Mouse (Mus musculus) spleen, postnatal 10 days (tissue): ENCODE data around the gene Drosha.
"Not testable (repeated sequence)": the region's sequence is repeated elsewhere in the genome, so short reads cannot be mapped to it uniquely, and the experiment has no call there.

Source experiments
- DNase-seq, 2 experiments: peaks; one replicate each; pipeline ENCODE4 v3.0.0; 2021 to 2022; ENCODE audit warnings: low spot score in 2 of 2

Gene Drosha

DNA sequence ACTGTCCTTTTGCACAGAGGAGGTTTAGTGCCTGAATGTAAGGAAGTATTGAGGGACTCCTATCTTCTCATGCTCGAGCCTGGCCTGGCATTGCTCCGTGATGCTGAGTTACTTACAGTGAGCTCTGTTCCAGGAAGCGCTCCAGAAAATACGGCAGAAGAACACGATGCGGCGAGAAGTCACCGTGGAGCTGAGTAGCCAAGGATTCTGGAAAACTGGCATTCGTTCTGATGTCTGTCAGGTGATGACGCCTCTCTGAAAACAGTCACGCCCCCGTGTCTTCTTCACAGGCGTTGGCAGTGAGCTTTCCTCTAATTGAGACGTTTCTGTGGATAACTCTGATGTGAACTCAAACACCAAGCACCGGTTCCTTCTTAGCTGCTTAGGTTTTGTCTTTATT, 60.2 kb downstream of the Drosha start:
- DNase-seq = no peak

DNA sequence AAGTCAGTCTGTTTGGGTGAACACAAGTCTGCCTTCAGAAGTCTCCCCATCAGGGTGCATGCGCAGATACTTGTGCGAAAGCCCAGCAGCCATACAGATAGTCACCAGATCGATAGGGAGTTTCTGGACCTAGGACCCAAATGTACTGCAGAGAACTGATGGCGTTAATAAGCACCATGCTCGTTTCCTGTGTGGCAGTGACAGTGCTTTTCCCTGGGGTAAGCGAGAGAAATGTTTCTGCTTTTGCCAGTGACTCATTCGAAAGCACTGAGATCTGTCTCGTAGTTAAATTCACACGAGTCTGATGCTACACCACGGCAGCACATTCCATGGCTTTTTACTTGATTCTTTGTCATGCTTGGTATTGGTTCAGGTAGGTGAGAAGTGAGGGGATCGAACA, 60.7 kb downstream of the Drosha start:
- DNase-seq = no peak

GRCm38 (mm10) chr15:12887206-12887605, 62.6 kb downstream of the Drosha start:
- DNase-seq = no peak

DNA sequence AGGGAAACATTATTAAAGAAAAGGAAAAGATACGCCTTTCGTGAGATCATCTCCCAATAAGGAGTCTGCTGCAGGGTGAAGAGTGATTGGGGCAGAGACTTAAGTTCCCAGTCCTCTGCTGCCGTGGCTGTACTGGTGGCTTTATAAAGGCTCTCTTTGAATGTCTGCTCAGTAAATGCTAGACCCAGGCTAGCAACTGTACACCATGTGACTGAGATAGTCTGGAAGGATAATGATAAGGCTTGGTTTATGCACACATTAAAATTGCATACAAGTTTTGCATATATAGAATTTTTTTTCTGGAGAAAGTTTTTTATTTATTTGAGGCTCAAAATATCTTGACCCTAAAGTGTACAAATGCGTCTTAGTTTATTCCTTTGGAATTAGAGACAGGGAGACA, 63.7 kb downstream of the Drosha start:
- no peak for DNase-seq

GRCm38 (mm10) chr15:12889909-12890308, 65.3 kb downstream of the Drosha start:
- no peak for DNase-seq

DNA sequence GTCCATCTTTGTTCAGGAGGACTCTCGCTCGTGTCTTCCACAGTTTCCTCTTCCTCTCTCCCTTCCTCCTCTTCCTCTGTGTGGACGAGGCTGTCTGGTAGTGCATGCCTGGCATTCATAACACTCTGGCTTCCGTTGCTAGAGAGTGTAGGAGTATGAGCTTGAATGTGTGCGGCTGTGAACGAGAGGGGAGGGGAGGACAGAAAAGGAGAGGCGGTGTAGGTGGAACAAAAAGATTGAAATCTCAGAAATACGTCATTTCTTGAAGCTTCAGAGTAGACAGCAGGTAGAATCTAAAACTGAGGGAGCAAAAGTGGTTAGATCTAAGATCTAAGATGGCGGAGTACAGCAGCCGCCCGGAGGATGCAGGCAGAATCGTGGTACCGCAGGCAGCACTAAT, 70.8 kb downstream of the Drosha start:
- DNase-seq = no peak

DNA sequence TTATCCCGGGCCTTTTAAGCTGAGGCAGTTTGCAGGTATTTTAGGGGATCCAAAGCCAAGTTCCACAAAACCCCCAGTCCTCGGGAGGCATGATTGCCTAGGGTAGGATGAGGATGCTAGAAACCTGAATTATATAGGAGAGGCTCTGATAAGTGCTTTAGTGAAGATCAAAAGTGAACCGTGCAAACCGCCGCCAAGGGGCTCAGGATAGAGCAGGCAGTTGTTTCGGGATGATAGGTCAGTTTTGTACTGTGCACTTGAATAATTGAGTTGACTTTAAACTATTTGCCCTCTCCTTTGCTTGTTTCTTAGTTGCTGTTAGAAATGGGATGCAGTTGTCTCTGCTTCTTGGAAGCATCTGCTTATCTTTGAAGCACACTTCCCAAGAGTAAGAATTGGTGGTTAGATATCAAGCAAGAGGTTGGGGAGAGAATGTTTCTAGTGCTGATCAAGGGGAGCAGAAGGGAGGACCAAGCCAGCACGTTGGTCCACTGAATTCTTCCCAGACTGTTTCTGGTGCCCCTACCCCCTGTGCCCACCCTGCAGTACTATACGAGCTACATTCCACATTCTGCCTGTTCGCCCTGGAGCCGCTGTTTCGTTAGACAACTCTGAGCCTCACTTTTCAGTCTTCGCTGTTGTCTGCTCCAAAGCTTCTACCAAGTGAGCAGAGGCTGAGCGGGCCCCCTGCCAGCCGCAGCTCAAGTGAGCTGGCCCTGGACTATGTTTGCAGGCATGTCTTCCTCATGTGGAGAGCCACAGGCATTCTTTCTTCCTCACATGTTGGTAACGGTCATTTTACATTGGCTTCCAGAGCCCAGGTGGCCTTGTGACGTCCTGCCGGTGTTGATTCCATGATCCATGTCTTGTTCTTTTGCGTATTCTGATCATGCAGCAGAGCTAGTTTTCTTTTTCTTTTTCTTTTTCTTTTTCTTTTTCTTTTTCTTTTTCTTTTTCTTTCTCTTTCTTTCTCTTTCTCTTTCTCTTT, 71.7 kb downstream of the Drosha start:
- peak in 1 of 2 experiments; percentile 29 for DNase-seq

- no peak for DNase-seq
These were observed 73.2 kb downstream of the Drosha start for GRCm38 (mm10) chr15:12897831-12898230.

DNA sequence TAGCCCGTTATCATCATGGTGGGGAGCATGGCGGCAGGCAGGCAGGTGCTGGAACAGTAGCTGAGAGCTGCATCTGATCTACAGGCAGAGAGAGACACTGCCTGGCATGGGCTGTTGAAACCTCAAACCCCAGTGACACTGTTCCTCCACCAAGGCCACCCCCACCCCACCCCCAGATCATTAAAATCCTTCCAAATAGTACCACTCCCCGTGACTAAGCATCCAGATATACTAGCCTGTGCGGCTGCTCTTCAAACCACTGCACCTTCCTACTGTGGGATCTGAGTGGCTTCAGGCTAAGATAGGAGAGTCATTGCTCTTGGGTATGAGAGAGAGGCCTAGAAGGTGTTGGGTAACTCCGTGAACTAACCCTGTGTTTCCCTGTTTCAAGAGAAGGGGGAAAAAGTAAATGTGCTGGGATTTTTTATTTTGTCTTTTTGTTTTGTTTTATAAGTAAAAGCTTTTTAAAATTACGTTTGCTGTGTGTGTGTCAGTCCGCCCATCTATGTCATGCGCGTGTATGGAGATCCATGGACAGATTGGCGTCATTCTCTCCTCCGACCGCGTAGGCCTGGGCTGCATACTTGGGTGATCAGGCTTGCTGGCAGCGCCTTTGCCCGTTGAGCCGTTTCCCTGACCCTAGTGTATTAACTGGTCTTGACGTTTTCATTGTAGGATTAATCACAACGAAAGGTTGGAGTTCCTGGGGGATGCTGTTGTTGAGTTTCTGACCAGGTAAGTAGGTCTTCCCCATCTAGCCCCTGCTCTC, 76.0 kb downstream of the Drosha start:
- DNase-seq = no peak

GRCm38 (mm10) chr15:12901197-12901570, 76.6 kb downstream of the Drosha start:
- no peak for DNase-seq

GRCm38 (mm10) chr15:12904442-12904841, 79.8 kb downstream of the Drosha start:
- no peak for DNase-seq

- no peak for DNase-seq
These were observed 83.5 kb downstream of the Drosha start for GRCm38 (mm10) chr15:12907962-12908719.

DNA sequence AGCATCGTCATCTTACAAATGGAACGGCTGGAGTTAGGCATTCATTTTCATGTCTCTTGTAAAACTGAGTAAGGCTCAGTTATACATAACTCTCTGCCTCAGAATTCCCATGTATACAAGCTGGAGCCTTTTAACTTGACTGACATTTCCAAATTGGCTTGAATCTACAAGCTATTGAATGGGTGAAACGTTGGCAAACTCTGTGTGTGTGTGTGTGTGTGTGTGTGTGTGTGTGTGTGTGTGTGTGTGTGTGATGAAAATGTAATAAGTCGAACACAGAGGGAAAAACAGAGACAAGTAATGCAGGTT, 84.1 kb downstream of the Drosha start:
- DNase-seq = no peak

DNA sequence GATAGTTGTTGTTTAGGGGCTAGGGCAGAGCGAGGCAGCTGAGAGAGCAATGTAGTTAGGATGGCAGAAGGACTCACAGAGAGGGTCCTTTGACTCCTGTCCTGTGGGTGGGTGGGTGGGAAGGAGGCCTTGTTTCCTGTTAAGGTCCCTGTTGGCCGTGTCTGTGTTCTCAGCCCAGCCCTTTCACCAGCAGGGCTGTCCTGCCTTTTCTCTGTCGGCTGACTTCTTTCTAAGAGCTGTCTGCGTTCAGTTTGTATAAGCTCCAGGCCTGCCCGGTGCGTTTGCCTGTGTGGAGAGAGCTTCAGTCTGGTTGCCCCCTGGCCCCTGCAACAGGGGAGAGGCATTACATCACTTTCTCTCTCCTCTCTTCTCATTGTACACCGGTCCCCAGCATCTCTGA, 84.6 kb downstream of the Drosha start:
- DNase-seq = no peak

DNA sequence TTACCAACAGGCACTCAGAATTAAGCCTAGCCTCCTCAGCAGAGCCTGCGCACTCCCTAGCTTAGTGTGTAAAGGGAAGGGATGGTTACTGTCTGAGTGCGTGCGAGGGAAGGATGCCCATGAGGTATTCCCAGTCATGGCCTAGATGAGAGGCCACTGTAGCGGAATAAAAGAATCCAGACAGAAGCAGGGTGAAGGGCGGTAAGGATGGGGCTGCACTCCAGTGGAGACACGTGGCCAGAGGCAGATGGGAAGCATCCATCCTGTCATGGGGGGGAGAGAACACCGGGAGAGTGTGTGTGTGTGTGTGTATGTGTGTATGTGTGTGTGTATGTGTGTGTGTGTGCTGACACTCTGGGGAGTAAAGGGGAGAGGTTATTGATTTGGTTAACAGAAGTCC, 86.5 kb downstream of the Drosha start:
- no peak for DNase-seq

GRCm38 (mm10) chr15:12916314-12916815, 91.8 kb downstream of the Drosha start:
- no peak for DNase-seq

GRCm38 (mm10) chr15:12919326-12919966, 94.8 kb downstream of the Drosha start:
- DNase-seq = not testable (repeated sequence)

GRCm38 (mm10) chr15:12919967-12920870, 95.6 kb downstream of the Drosha start:
- no peak for DNase-seq

- no peak for DNase-seq
These were observed 97.3 kb downstream of the Drosha start for GRCm38 (mm10) chr15:12921901-12922300.

DNA sequence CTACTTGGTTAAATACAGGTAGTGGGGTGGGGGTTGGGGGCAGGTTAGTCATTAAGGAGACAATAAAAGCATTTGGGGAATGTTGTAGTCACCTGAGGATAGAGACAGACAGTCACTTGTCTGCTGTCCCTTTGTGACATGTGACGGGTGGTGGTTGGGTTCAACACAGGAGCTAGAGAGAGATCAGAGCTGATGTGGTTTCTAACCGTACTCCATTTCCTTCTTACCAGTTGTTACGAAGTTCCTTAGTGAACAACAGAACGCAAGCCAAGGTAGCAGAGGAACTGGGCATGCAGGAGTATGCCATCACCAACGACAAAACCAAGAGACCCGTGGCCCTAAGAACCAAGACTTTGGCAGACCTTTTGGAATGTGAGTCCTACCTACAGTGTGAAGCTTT, 99.2 kb downstream of the Drosha start:
- no peak for DNase-seq
